Comparison of ENCODE assay signal across 12 mouse cellular contexts in the genomic region with DNA sequence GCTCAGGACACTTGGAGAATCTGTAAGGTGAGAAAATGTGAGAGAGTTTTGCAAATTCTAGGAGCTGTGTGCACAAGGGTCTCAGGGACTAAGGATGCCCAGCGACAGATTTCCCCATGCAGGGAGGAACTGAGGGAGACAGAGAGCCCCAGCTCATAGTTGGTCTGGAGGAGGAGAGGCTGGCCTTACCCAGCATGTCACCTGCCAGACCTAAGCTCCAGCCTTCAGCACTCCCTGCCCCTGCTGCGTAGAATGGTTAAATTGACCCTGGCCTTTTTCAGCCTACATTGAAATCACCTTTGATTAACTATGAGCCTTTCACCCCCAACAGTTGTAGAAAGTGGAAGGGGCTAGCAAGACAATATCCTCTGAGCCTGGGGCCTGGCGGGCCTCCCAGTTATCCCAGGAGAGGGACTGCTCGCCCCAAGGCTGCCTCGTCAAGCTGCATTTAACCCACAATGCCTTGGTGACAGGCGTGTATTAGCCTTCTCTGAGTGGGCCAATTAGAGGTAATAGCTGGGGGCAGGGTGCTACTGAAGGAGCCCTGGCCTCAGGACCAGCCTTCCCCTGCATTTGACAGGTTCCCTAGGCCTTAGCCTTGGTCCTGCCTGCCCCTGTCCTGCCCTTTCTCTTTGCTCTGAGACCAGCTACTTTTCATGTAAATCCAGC. TPM values are rescaled to one million over a fixed set of nuclear protein-coding genes. Genes with fewer than 3 reads are reported as not detected.
DNase-seq lines count a peak whose midpoint lies in the region; ATAC-seq and TF ChIP-seq lines count a peak whose summit lies in the region.
"Had no signal": no experiment of that assay in that cellular context is flagged by ENCODE, and none has a peak within 500 bp of the region (broad histone marks: within the 10 kb centered on the region; RNA-seq: fewer than 3 reads in every experiment).

No protein-coding gene starts in this region.

- DNase-seq in midbrain, embryonic 10.5 days (ENCODE audit: low spot score): peak; percentile 47
- DNase-seq in midbrain, postnatal 0 days (ENCODE audit: low spot score): no peak
- DNase-seq in forebrain, embryonic 14.5 days (ENCODE audit: low spot score): peak; percentile 87
- peak; percentile 52 for DNase-seq in limb, embryonic 11.5 days (ENCODE audit: low spot score)
- DNase-seq in retina, postnatal 1 day: peak; percentile 44
- no peak for DNase-seq in B cell, adult 2 months
- no peak for DNase-seq in adrenal gland, postnatal 4 days (ENCODE audit: low spot score in 2 of 2)
- no peak for DNase-seq in layer of hippocampus, adult 18-20 months (ENCODE audit: low spot score in 2 of 2)
- DNase-seq: cerebellum, postnatal 36 days; lung, postnatal 10 days; thymus, adult 18-20 months had no signal

- peak overlapping the region; percentile 72 for H3K27ac ChIP-seq in midbrain, embryonic 10.5 days (replicated peaks)
- no peak overlapping the region for H3K27ac ChIP-seq in midbrain, postnatal 0 days (ENCODE audit: low read depth, low read length)
- H3K27ac ChIP-seq in forebrain, embryonic 14.5 days (ENCODE audit: low read depth, low read length): peak overlapping the region; percentile 67
- H3K27ac ChIP-seq in limb, embryonic 11.5 days (replicated peaks; ENCODE audit: low read depth, low read length): peak overlapping the region; percentile 55; the same call in 1 of the 2 replicates

- H3K4me3 ChIP-seq in midbrain, embryonic 10.5 days: no peak overlapping the region
- H3K4me3 ChIP-seq in midbrain, postnatal 0 days (ENCODE audit: low read depth, low read length): no peak overlapping the region
- H3K4me3 ChIP-seq in forebrain, embryonic 14.5 days (ENCODE audit: low read depth, low read length): no peak overlapping the region
- no peak overlapping the region for H3K4me3 ChIP-seq in limb, embryonic 11.5 days (ENCODE audit: low read depth, low read length)

- H3K4me1 ChIP-seq in midbrain, embryonic 10.5 days: peaks cover 45% of the 10 kb centered on the region
- peaks cover 3% of the 10 kb centered on the region; the same call in 1 of the 2 replicates for H3K4me1 ChIP-seq in midbrain, postnatal 0 days (ENCODE audit: insufficient read depth, low read length)
- peaks cover 9% of the 10 kb centered on the region for H3K4me1 ChIP-seq in forebrain, embryonic 14.5 days (ENCODE audit: control insufficient read depth, insufficient read depth, low read length)
- H3K4me1 ChIP-seq in limb, embryonic 11.5 days (ENCODE audit: control insufficient read depth, insufficient read depth, low read length): peaks cover 14% of the 10 kb centered on the region

- WGBS in midbrain, embryonic 10.5 days: 31% methylated on average over 6 of the region's 6 CpGs
- 31% methylated on average over 6 of the region's 6 CpGs for WGBS in midbrain, postnatal 0 days
- whole genome bisulfite sequencing in forebrain, embryonic 14.5 days: 2% methylated on average over 6 of the region's 6 CpGs
- 17% methylated on average over 6 of the region's 6 CpGs for WGBS in limb, embryonic 11.5 days

- no peaks in the 10 kb centered on the region for H3K9me3 ChIP-seq in midbrain, embryonic 10.5 days (replicated peaks)
- H3K9me3 ChIP-seq in midbrain, postnatal 0 days (ENCODE audit: low read length): no peaks in the 10 kb centered on the region
- no peaks in the 10 kb centered on the region for H3K9me3 ChIP-seq in forebrain, embryonic 14.5 days (replicated peaks; ENCODE audit: control insufficient read depth, low read length)
- no peaks in the 10 kb centered on the region for H3K9me3 ChIP-seq in limb, embryonic 11.5 days (ENCODE audit: control insufficient read depth, low read length)

- TF ChIP-seq CTCF in midbrain, postnatal 0 days (IDR thresholded peaks at IDR 0.05): no peak

- H3K27me3 ChIP-seq in midbrain, embryonic 10.5 days (ENCODE audit: low read depth, poor library complexity, severe bottlenecking): no peaks in the 10 kb centered on the region
- H3K27me3 ChIP-seq in midbrain, postnatal 0 days (ENCODE audit: insufficient read depth, low read length): no peaks in the 10 kb centered on the region
- 0 out of 2 replicates have a peak, but pooled peaks cover 2% of the 10 kb centered on the region for H3K27me3 ChIP-seq in forebrain, embryonic 14.5 days (replicated peaks; ENCODE audit: control insufficient read depth, insufficient read depth, low read length)
- no peaks in the 10 kb centered on the region for H3K27me3 ChIP-seq in limb, embryonic 11.5 days (ENCODE audit: control insufficient read depth, insufficient read depth, low read length)

- H3K9ac ChIP-seq in midbrain, postnatal 0 days (replicated peaks; ENCODE audit: low read length, poor library complexity, severe bottlenecking): no peak overlapping the region
- no peak overlapping the region for H3K9ac ChIP-seq in forebrain, embryonic 14.5 days (ENCODE audit: low read length)
- no peak overlapping the region; the same call in 1 of the 2 replicates for H3K9ac ChIP-seq in limb, embryonic 11.5 days (ENCODE audit: low read length)

- ATAC-seq in midbrain, postnatal 0 days (ENCODE audit: low FRiP score): no peak
- peak; percentile 93 for ATAC-seq in forebrain, embryonic 14.5 days
- no peak for ATAC-seq in limb, embryonic 11.5 days (ENCODE audit: insufficient number of reproducible peaks, low FRiP score, low TSS enrichment, low read depth)
- ATAC-seq: inflammation-experienced regulatory T-cells, adult 6 months had no signal

- no peak overlapping the region for H3K4me2 ChIP-seq in midbrain, postnatal 0 days (ENCODE audit: low read depth, low read length, poor library complexity, severe bottlenecking)
- no peak overlapping the region for H3K4me2 ChIP-seq in forebrain, embryonic 14.5 days (ENCODE audit: low read length)
- no peak overlapping the region for H3K4me2 ChIP-seq in limb, embryonic 11.5 days (ENCODE audit: low read depth, severe bottlenecking)

- H3K36me3 ChIP-seq in midbrain, embryonic 10.5 days: no peaks in the 10 kb centered on the region
- H3K36me3 ChIP-seq in midbrain, postnatal 0 days (ENCODE audit: insufficient read depth, low read length): no peaks in the 10 kb centered on the region
- H3K36me3 ChIP-seq in forebrain, embryonic 14.5 days (ENCODE audit: control insufficient read depth, insufficient read depth, low read length): no peaks in the 10 kb centered on the region
- no peaks in the 10 kb centered on the region for H3K36me3 ChIP-seq in limb, embryonic 11.5 days (ENCODE audit: control insufficient read depth, insufficient read depth, low read length)

RNA-seq across cellular contexts. Expression of a gene that starts 25.6 kb away (rescaled TPM):
- polyA plus RNA-seq in midbrain, embryonic 10.5 days (2016; fragmentation: Nextera tagmentation; extraction: Ambion mirVana): 5.1 and 5.6 TPM in 2 replicates
- total RNA-seq in midbrain, postnatal 0 days (2014; rRNA removed): 13.8 TPM in 2 replicates
- polyA plus RNA-seq in midbrain, postnatal 0 days (2015; fragmentation: Nextera tagmentation; extraction: Ambion mirVana): 7.9 and 8.1 TPM in 2 replicates
- polyA plus RNA-seq in forebrain, embryonic 14.5 days (2014; fragmentation: Nextera tagmentation; extraction: Ambion mirVana): 5.6 and 6.3 TPM in 2 replicates
- polyA plus RNA-seq in limb, embryonic 11.5 days (2014; fragmentation: Nextera tagmentation; extraction: Ambion mirVana): 3.5 and 4.2 TPM in 2 replicates
- total RNA-seq in adrenal gland, postnatal 4 days (2021): 10 to 100 TPM; 23.7 to 25.8 TPM
- total RNA-seq in layer of hippocampus, adult 18-20 months (2021): 1 to 10 TPM; 4.4 to 4.7 TPM
- polyA plus RNA-seq: inflammation-experienced regulatory T-cells, adult 6 months had no signal

Comparison
In these comparisons a context has a peak if more than half of its experiments do, and no peak if none do; other contexts are left out.
1. DNase-seq: peak in midbrain, embryonic 10.5 days (single experiment), forebrain, embryonic 14.5 days (single experiment), limb, embryonic 11.5 days (single experiment) and retina, postnatal 1 day (single experiment); none in midbrain, postnatal 0 days (single experiment), B cell, adult 2 months (0 of 2), adrenal gland, postnatal 4 days (0 of 2) and layer of hippocampus, adult 18-20 months (0 of 2).